Mouse (Mus musculus): Measurements from ENCODE around the gene Olfr56.

DNA sequence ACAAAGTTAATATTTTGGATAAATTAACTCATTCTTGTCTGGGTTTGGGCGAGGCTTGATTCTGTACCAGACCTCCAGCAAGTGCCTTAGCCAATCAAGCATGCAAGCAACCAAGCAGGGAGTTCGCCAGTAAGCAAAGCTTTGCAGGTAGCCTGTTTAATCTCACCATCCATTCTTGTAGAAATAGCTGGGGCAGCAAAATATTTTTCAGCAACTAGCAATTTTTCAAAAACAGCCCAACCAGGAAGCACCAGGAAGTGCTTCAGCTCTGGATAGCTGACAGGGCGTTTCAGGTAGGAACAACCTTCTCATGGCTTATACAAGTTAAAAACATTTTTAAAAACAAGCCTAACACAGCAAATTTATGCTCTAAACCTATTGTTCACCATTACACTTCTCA, 103.2 kb downstream of the Olfr56 start:
- TF ChIP-seq CTCF (IDR thresholded peaks at IDR 0.05; ENCODE audit: borderline replicate concordance, insufficient read depth, low read depth, low read length) (no peak), POLR2A (IDR thresholded peaks at IDR 0.05; ENCODE audit: borderline replicate concordance, insufficient read depth, low read length) (no peak)

Data from cerebellum, adult 2 months (tissue).